Mouse (Mus musculus) testis, postnatal 10 days (tissue): ENCODE data around the gene Coro1a.
"Not testable (repeated sequence)": the region's sequence is repeated elsewhere in the genome, so short reads cannot be mapped to it uniquely, and the experiment has no call there.

Experiments
- DNase-seq: peaks from one replicate; pipeline ENCODE4 v3.0.0; 2021; ENCODE audit warnings: low spot score

Coro1a gene

GRCm38 (mm10) chr7:126689021-126689420 is 18.6 kb downstream of the Coro1a start:
- DNase-seq, result no peak

GRCm38 (mm10) chr7:126688156-126688555 is 19.4 kb downstream of the Coro1a start:
- DNase-seq, result not testable (repeated sequence)

GRCm38 (mm10) chr7:126681221-126681620 is 26.4 kb downstream of the Coro1a start:
- DNase-seq, result peak; percentile 36

GRCm38 (mm10) chr7:126679683-126680082 is 27.9 kb downstream of the Coro1a start:
- no peak for DNase-seq

- no peak for DNase-seq
These were observed 28.8 kb downstream of the Coro1a start for GRCm38 (mm10) chr7:126678545-126679341.

- DNase-seq, result no peak
These were observed 30.9 kb downstream of the Coro1a start for GRCm38 (mm10) chr7:126676631-126677220.

- peak; percentile 64 for DNase-seq
These were observed 31.4 kb downstream of the Coro1a start, which contains the start of gene Sult1a1 for GRCm38 (mm10) chr7:126676207-126676606. TSS of gene Sult1a1 (minus strand) at chr7:126676432.

GRCm38 (mm10) chr7:126675104-126675503 is 32.5 kb downstream of the Coro1a start:
- no peak for DNase-seq

- DNase-seq, result no peak
These were observed 35.5 kb downstream of the Coro1a start for GRCm38 (mm10) chr7:126672111-126672510.

- DNase-seq, result no peak
These were observed 37.4 kb downstream of the Coro1a start for GRCm38 (mm10) chr7:126670152-126670551.

- no peak for DNase-seq
These were observed 39.1 kb downstream of the Coro1a start for GRCm38 (mm10) chr7:126668452-126668851.

- DNase-seq, result no peak
These were observed 40.0 kb downstream of the Coro1a start for GRCm38 (mm10) chr7:126667495-126668090.

- no peak for DNase-seq
These were observed 42.3 kb downstream of the Coro1a start for GRCm38 (mm10) chr7:126665269-126665668.

- no peak for DNase-seq
These were observed 43.9 kb downstream of the Coro1a start for GRCm38 (mm10) chr7:126663646-126664045.

GRCm38 (mm10) chr7:126659771-126660170 is 47.8 kb downstream of the Coro1a start:
- no peak for DNase-seq

- no peak for DNase-seq
These were observed 50.1 kb downstream of the Coro1a start for GRCm38 (mm10) chr7:126657522-126657921.

GRCm38 (mm10) chr7:126655695-126656094 is 51.9 kb downstream of the Coro1a start:
- no peak for DNase-seq

- DNase-seq, result no peak
These were observed 53.6 kb downstream of the Coro1a start for GRCm38 (mm10) chr7:126653991-126654390.

GRCm38 (mm10) chr7:126650852-126651251 is 56.7 kb downstream of the Coro1a start:
- no peak for DNase-seq
